Mouse (Mus musculus) left cerebral cortex, adult 2 months (tissue): ENCODE results near the gene Foxk1. TPM values are rescaled to one million over a fixed set of nuclear protein-coding genes. Genes with fewer than 3 reads are reported as not detected.

Source experiments
- DNase-seq, 2 experiments: peaks; one replicate each; pipeline ENCODE4 v3.0.0; 2021 to 2022; ENCODE audit warnings: low spot score in 2 of 2, mixed read lengths in 1 of 2; ENCODE audit errors: extremely low spot score in 1 of 2
- H3K27ac ChIP-seq: fragments of 200-600 bp; 2 replicates; pipeline ENCODE4 v1.8.1; 2022
- H3K4me3 ChIP-seq: fragments of 200-600 bp; 2 replicates; pipeline ENCODE4 v1.8.1; 2022
- CTCF ChIP-seq: fragments of 200-600 bp; IDR thresholded peaks from 2 replicates; pipeline ENCODE4 v1.8.1; 2022; ENCODE audit warnings: antibody characterized with exemption, mild to moderate bottlenecking, moderate library complexity
- intact Hi-C: fragments of 180-260 bp; cut with DNase I; formaldehyde crosslinking; loops from one replicate; pipeline ENCODE4 v1.15.1; 2025
- total RNA-seq, 2 experiments: library from RNA; stranded (reverse); gene quantifications; 2 replicates each; pipeline ENCODE4 v1.2.3; 2021

Foxk1 gene
- total RNA-seq, 2 experiments from 2014 or later, result 40.4 to 46.1 TPM

DNA sequence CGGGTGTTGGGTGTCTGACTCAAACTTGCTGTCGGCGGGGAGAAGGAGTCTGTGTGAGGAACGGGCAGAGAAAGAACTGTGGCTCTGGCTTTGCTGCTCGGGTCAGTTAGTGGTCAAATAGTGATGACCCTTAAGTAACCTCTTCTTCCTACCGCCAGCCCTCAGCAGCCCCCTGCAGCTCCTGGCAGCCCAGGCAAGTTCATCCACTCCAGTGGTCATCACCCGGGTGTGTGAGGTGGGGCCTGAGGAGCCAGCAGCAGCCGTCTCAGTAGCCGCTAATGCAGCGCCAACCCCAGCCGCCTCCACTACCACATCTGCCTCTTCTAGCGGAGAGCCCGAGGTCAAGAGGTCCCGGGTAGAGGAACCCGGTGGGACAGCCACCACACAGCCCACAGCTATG is 55.0 kb downstream of the Foxk1 start:
- peak overlapping the region; percentile 88 for H3K27ac ChIP-seq
- no peak overlapping the region for H3K4me3 ChIP-seq
- TF ChIP-seq CTCF, result no peak
- DNase-seq, result no peak
- intact Hi-C loops, result no loop called here

DNA sequence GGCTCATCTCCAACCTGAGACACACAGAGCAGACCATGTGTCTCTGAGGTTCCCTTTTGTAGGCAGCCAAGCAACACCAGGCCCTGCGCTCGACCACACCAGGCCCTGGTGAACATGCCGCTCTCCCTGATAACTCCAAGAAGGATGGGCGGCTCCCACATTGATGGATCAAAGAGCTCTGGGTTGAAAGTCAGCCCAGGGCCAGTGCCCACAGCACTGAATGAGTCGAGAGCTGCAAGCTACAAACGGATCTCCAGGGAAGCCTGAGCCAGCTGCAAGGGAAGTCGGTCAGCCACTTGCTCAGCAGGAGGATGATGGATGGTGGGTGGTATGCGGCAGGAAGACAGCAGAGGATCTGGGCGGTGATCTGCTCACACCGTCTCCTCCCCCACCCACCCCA is 56.0 kb downstream of the Foxk1 start:
- peak in 1 of 2 experiments; percentile 54 for DNase-seq
- TF ChIP-seq CTCF, result no peak
- Histone ChIP-seq H3K4me3 (no peak overlapping the region), H3K27ac (peak overlapping the region; percentile 88)
- intact Hi-C loops, result no loop called here

DNA sequence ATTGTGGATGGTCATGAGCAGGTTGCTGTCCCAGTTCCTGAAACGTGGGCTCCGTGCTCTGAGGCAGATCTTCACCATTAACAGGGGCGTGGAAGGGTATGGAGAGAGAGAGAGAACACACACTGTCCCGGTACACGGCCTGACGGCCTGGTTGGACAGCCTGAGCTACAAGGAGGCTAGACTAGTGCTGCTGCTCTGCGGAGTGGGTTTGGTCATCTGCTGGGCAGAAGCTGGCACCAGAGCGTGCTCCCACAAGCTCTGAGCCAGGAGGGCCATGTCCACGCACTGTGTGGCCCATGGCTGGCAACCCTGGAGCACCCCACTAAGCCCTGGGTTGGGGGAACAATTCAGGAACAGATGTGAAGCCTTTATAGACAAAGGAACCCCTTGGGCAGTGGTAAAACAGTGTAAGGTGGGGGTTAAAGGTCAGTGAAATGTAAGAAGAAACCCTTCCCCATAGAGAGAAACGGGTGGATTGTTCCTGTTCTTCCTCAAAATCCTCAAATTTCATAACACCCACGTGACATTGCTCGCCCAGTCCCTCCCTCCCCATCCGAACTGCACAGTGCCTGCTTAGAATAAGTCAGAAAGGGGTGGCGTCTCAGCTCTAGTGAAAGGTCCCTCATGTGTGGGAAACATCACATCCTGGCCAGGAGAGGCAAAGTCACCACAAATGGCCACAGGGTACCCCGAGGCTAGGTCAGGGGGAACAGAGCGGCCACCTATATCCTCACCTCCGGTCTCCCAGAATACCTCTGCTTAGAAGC is 57.7 kb downstream of the Foxk1 start:
- no peak for TF ChIP-seq CTCF
- no peak for DNase-seq
- intact Hi-C loops, result no loop called here
- peak overlapping the region; percentile 88 for H3K27ac ChIP-seq
- H3K4me3 ChIP-seq, result no peak overlapping the region

- no peak for TF ChIP-seq CTCF
- peak overlapping the region; percentile 53 for H3K27ac ChIP-seq
- intact Hi-C loops, result no loop called here
These were observed 58.5 kb downstream of the Foxk1 start for GRCm38 (mm10) chr5:142459834-142460233.

GRCm38 (mm10) chr5:142461942-142462640 is 60.8 kb downstream of the Foxk1 start:
- no peak for TF ChIP-seq CTCF

More at GRCm38 (mm10) chr5:142459834-142460233, 58.5 kb downstream of the Foxk1 start:
- no peak for DNase-seq
- H3K4me3 ChIP-seq, result no peak overlapping the region

GRCm38 (mm10) chr5:142462641-142462948 is 61.3 kb downstream of the Foxk1 start:
- Histone ChIP-seq H3K27ac (no peak overlapping the region; the same call in 1 of the 2 replicates), H3K4me3 (no peak overlapping the region)
- TF ChIP-seq CTCF, result no peak
- DNase-seq, result no peak
- intact Hi-C loops, result no loop called here

More at GRCm38 (mm10) chr5:142461942-142462640, 60.8 kb downstream of the Foxk1 start:
- no peak overlapping the region for H3K27ac ChIP-seq
- DNase-seq, result no peak
- no peak overlapping the region for H3K4me3 ChIP-seq
- intact Hi-C loops, result no loop called here

DNA sequence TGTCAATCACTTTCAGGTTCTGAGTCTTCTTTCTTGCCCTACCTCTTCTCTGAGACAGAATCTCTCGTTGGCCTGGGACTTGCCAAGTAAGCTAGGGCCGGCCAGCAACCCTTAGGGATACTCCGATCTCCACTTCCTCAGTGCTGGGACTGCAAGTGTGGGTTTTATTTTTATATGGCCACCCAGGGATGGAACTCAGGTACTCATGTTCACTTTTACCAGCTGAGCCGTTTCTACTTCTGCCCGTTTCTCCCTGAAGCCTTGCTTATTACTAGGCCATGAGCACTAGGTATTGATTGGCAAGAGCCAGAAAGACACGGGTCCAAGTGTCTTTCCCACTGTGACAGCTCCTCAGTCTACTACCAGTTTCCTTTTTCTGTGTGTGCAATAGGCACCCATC is 61.7 kb downstream of the Foxk1 start:
- peak overlapping the region; percentile 93 for H3K27ac ChIP-seq
- no peak for DNase-seq
- intact Hi-C loops, result no loop called here
- peak overlapping the region; percentile 57 for H3K4me3 ChIP-seq
- no peak for TF ChIP-seq CTCF

DNA sequence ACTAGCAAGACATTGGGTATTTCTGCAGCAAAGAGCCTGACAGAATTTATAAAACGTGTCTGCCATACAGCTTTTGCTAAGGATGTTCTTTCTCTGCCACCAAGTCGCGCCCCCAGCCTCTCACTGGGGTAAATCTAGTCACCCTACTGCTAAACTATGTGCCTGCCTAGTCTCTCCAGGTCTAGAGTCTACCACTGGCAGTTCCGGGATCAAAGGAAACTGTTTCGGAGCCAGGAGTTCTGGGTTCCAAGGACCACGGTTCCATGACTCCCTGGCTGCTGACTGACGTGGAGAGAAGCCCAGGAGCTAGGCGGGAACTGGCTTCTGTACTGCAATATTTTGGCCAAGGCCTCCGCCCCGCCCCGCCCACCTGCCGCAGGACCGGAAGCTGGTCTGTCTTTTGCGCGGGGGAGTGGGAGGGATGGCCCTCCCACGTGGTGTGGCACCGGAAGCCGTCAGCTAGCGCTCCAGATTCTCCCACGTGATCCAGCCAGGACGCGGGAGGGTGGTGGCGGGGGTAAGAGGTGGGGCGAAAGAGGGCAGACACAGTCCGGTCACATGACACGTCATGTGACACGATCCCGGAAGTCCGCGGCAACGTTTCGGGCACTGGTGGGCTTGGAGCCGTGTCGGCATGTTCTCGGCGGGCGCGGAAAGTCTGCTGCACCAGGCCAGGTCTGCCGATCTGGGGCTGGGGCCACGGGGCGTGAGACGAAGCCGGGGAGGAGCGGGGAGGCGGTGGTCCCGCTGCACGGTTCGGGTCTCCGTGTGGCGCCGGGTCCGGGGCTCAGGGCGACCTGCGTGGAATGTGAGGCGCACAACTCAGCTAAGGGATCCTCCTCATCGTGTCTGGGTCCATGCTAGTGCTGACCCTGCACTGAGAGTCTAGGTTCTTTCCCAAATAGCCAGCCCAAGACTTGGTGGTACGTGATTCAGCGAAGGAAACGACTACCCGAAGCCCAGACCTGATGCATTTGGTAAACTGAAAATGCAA is 62.5 kb downstream of the Foxk1 start, which contains the start of gene Ap5z1:
Ap5z1 (plus strand) TSS at position 484 of the 994 bp plus-strand sequence.
- intact Hi-C loops, result no loop called here
- Histone ChIP-seq H3K27ac (peak within 1 kb of the TSS; percentile 93), H3K4me3 (peak within 1 kb of the TSS; percentile 57)
- no peak for TF ChIP-seq CTCF
- DNase-seq, result peak; percentile 87 to 91

DNA sequence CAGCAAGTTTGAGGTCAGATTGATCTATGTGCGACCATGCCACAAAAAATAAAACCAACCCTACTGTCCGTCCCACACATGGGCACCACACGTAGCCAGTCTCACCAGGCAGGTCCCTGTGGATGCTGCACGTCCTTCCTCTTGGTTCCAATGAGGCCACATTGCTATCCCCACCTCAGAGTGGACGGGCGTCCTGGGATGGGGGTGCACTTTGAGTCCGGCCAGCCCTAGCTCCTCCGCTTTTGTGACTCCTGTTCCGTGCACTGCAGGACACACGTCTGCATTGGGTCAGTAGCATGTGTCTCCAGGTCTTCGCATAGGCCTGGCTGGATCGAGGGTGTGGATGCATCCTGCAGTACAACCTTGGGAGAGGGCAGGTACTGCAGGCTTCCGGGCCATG is 67.1 kb downstream of the Foxk1 start:
- H3K27ac ChIP-seq, result no peak overlapping the region
- intact Hi-C loops, result no loop called here

DNA sequence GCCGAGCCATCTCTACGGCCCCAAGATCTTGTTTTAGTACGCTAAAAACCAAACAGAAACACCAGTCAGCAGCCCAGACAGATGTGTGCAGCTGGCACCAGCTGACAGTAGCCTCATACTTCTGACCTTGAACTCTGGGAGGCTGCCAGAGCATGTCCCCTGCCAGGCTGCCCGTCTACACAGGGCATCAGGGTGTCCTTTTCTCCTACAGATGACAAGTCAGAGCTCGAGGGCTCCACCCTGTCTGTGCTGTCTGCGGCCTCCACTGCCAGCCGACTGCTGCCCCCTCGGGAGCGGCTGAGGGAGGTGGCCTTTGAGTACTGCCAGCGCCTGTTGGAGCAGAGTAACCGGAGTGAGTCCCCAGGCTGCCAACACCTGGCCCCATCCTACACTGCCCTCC is 68.5 kb downstream of the Foxk1 start:
- DNase-seq, result no peak
- no peak for TF ChIP-seq CTCF
- no peak overlapping the region for H3K27ac ChIP-seq
- intact Hi-C loops, result no loop called here
- no peak overlapping the region for H3K4me3 ChIP-seq

More for the DNA sequence above, 67.1 kb downstream of the Foxk1 start:
- TF ChIP-seq CTCF, result no peak
- DNase-seq, result no peak
- H3K4me3 ChIP-seq, result no peak overlapping the region

DNA sequence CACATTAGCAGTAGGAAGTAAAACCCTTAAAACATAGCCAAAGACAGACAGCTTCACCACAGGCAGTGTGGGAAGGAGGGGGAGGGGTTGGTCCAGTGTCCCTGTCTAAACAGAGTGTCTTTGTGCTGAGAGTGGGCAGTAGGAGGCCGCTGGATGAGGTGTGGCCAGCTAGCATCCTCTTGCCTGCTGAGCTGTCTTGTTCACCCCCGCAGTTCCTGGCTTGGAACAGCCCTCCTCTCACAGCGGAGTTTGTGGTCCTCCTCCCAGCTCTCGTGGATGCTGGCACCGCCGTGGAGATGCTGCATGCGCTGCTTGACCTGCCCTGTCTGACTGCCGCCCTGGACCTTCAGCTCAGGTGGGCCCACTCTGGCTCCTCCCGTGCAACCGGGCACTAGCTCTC is 72.4 kb downstream of the Foxk1 start:
- Histone ChIP-seq H3K4me3 (no peak overlapping the region), H3K27ac (peak overlapping the region; percentile 70)
- TF ChIP-seq CTCF, result no peak
- peak; percentile 52 to 70 for DNase-seq
- intact Hi-C loops, result no loop called here
